Mouse (Mus musculus): ENCODE measurements around the gene Hmgn2.
"Not testable (repeated sequence)": the region's sequence is repeated elsewhere in the genome, so short reads cannot be mapped to it uniquely, and the experiment has no call there.

The Hmgn2 gene

DNA sequence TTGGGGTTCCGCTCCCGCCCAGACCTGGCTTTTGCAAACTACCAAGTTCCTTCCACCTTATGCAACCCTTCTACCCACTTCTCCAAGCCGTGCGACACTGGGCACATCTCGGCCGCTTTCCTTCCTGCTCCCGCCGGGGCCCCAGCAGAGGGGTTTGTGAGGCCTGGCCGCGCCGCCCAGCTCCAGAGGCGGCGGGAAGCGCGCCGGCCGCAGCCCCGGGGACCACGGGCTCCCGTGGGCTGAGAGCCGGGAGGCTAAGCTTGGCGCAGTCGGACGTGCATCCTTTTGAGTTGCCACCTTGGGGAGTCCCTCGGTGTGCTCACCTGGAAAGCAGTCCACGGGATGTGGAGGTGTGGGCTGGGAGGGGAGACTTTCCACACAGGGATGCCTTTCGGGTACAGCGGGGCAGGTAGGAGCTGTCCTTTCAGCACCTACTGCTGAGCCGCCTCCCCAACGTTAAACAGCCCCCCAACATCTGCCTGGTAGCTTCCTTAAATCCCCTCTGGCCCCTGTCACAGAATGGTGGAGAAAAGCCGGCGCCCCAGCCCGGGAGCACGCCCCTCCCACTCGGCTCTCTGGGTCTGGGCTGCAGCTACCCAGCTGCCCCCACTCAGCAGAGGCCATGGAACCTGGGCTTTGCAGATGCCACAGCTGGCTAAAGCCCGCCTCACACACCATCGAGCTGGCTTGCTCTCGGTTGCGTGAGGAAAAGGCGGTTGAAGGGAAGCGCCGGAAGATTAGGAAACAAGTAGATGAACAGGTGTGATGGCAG, at the start of gene Hmgn2:
Gene Hmgn2, minus strand, starts transcription at position 501 of the 772 bp plus-strand sequence.
- peak; percentile 72 for DNase-seq (ENCODE audit: low spot score)

DNA sequence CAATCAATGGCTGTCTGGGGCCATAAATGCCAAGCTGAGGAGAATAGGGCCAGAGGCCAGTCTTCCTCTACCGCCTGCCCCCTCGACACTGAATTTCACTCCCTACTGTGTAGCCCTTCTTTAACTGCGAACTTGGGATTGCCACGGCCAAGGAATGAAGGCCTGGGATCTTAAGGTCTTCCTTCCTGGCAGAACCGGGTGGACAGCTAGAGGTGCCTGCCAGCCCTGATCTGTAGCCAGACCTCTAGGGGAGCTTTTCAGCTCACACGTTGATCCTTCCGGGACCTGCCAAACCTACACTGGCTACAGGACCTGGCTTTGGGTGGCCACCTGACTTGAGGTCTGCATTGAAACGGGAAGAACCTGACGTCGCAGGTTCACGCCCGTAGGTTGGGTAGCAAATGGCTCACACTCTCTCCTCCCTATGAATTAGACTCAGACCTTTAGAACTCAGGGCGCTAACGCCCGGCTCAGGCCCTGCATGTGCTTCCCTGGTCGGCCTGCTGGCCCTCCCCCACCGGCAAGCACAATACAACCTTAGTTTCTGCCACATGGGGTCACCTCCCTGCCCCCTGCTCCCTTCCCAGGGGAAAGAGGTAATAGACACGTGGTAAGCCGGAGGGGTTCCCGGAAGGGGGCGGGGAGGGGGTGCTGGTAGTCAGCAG, 48.9 kb upstream of the Hmgn2 start:
- DNase-seq (ENCODE audit: low spot score) = no peak

DNA sequence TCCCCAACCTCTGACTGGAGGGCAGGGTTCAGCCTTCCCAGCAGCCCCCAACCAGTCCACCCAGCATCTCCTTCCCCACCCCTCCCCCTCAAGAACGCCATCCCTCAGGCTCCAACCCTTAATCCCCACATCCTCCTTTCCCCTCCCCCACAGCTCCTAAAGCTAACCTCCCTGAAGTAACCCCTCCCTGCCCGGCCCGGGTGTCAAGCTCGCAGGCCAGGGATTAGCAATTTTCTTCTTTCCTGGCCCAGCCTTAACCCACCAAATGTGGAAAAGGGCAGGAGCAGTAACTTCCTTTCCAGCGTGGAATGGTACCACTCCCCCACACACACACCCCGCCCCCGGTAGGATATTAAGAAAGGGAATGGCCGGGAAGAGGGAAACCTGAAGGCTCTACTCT, 48.3 kb upstream of the Hmgn2 start:
- DNase-seq (ENCODE audit: low spot score) = no peak

DNA sequence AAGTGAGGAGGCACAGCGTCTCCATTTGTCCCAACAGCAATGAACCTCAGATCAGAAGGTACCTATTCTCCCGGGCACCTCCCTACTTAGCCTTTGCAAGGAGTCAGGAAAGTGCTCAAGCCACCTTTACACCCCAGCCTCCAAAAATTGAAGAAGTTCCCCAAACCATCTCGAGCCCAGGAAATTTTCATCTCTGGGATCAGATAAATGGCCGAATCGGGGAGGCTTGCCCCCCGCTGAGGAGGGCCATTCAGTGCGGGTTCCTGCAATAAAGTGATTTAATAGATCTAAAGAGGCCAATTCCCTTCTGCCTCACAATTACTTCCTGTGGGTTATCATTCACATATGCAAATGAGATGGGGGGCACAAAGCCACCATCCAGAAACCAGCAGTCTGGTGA, 47.8 kb upstream of the Hmgn2 start:
- no peak for DNase-seq (ENCODE audit: low spot score)

DNA sequence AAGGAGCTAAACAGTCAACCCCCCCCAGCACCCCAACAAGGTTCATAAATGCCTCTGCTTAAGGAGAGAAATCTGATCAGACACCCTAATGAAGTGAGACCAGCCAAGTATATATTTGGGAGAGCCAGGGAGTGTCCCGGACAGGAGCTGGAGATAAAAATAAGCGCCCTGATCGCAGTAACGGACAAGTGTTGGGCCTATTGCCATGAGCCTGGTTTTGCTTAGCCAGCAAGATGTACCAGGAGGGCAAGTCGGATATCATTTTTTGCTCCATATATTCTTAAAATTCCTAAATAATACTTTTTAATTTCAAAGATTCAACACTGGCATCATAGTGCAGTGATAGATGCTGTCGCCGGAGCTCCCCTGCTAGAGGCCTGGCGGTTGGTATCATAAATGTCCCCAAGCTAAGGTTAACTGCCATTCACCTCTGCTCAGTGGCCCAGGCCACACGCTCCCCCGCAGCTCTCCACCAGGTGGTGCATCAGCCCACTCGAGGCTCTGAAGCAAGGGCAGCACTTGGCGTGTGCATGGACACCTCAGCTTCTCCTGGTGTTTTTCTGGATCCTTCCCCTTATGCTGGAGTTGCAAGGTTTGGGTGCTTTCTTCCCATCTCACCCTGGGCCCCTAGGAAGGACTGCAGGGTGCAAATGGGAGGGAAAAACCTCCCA, 44.5 kb upstream of the Hmgn2 start:
- no peak for DNase-seq (ENCODE audit: low spot score)

DNA sequence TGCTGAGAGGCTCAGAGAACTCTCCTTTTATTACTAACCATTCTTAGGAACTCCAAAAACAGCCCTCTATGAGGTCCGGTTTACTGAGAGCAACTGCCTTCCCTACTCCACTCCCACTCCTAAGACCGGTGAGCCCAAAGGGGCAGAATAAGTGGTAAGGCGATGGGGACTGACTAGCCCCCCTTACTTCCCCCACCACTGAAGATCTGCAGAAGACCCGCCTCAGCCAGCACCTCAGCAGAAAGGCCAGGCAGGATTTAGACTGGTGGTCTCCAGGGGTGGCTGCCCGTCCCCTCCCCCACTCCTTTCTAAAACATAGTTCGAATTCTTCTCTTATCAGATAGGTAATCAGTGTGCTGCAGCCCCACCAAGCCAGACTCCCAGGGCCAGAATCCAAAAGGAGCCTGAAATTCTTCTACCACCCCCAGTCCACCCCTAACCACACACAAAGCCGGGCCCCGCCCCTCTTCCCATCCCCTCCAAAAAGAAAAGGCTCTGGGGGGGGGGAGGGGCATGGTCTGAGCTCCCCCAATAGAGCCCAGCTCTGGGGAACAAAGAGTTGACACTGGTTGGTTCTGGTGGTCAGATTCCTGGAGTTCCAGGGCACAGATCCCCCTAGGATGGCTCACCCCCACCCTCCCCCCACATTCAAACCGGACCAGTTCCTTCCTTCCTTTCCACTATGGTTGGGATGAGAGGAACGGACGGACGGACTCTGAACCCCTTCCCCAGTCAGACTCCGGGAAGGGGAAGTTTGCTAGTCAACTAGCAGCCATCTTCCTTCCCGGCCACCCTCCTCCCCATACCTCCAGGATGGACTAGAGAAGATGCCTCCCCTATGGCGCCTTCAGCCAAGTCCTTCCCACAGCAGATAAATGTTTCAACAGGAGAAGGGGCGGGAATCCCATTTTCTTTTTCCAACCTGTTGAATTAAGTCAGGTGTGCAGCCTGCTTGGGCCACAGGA, 43.3 kb upstream of the Hmgn2 start:
- DNase-seq (ENCODE audit: low spot score) = no peak

DNA sequence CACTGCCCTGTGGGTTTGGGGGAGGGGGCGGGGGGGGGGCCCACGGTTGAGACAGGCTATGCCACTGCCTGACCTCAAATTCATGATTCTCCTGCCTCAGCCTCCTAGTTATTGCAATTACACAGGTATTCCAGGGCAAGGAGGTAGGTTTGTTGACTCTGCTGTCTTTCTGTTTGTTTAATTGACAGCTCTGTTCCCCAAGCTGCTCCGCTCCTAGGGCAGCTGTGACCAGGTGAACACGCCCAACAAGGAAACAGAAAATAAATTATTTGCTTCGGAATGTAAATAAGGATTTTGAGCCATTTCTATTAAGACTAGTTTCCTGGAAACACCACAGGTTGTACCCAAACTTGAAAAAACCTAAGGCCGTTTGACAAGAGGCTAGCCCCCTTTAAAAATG, 41.3 kb upstream of the Hmgn2 start:
- no peak for DNase-seq (ENCODE audit: low spot score)

DNA sequence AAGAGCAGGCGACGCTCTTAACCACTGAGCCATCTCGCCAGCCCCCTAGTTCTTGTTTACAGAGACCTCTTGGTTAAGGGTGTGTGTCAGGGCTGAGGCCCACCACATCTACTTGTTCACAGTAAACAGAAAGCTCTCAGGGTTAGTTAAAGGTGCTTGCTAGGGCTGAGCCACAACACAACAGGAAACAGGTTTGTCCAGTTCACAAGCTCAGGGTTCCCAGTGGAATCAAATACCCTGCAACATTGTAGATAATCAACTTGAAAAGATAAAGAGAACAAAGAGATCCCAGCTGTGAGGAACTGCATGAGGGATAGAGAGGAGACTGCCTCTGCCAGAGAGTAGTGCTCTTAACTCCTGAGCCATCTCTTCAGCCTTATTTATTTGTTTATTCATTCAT, 38.4 kb upstream of the Hmgn2 start:
- no peak for DNase-seq (ENCODE audit: low spot score)

DNA sequence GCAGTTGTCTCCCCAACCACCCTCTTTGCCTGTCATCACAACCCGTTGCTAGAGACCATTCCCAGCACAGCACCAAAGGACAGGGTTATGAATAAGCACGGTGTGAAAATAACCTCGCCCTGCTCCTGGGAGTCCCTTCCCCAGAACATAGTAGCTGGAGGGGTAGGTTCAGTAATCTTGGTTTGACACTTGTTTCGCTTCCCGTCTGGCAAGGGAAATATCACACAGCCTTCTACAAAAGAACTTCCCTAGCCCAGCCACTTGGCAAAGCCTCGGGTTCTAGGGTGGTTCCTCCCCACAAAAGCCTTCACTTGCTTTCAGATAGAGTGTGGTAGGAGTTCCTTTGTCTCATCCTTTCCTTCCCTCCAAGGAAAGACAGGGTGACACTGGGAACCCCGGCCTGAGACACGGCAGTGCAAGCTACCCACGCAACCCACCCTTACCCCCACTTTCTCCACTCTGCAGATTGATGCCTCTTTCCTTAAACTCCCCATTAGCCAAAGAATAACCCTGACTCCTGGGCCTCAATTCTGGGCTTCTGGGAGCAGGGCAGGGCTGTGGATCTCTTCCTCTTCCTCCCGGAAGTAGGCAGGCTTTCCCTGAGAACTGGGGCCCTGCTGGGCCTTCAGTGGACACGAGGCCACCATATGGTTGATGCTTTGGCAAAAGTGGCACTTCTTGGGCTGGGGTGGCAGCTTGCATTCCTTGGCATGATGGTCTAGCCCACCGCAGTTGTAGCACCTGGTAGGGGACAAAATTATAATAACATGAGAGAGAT, 37.3 kb upstream of the Hmgn2 start:
- no peak for DNase-seq (ENCODE audit: low spot score)

DNA sequence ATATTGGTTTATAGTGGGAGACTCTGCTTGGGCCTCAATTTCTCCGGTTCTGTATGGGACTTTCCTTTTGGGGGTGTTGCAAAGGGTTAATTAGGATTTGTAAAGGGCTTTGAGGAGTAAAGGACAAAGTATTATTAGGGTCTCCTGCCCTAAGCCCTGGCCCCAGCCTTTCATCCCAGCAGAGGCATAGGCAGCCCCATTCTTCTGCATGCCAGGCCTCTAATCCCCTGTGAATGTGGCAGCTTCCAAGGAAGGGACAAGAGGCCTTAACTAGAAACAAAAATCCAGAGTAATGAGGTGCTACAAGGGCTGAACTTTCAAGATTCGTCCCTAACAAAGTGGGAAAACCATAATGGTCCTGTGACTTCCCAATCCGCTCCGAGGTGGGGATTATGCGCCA, 34.5 kb upstream of the Hmgn2 start:
- DNase-seq (ENCODE audit: low spot score) = no peak

DNA sequence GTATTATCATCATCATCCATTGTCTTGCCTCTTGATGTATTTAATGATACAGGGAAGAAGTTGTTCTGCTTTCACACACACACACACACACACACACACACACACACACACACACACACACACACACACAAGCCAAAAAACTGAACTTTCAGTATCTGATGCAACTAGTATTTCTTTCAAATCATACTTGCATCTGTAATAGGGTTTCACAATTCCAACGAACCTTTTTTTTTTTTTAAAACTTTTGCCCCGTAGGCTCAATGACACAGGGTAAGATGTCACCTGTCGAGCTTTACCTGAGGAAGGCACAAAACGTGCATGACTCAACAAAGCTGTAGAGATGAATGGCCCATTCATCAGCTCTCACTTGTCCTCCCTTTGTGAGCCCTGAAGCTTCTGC, 33.8 kb upstream of the Hmgn2 start:
- DNase-seq (ENCODE audit: low spot score) = no peak

DNA sequence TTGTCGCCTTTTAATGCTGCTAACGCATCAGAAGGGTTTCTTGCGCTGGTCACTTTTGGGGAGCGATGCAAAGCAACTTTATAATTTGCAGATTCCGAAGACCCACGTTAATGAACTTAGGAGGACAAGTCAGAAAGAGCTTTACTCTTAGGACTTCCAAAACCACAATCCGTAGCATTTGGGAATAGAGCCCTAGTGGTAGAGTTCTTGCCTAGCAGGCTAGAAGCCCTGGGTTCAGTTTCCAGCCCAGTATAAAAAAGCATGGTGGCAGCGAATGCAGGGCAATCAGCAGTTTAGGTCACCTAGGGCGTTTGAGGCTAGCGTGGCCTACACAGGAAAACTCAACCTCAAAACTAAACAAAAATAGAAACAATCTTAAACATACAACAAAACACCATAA, 33.3 kb upstream of the Hmgn2 start:
- no peak for DNase-seq (ENCODE audit: low spot score)

DNA sequence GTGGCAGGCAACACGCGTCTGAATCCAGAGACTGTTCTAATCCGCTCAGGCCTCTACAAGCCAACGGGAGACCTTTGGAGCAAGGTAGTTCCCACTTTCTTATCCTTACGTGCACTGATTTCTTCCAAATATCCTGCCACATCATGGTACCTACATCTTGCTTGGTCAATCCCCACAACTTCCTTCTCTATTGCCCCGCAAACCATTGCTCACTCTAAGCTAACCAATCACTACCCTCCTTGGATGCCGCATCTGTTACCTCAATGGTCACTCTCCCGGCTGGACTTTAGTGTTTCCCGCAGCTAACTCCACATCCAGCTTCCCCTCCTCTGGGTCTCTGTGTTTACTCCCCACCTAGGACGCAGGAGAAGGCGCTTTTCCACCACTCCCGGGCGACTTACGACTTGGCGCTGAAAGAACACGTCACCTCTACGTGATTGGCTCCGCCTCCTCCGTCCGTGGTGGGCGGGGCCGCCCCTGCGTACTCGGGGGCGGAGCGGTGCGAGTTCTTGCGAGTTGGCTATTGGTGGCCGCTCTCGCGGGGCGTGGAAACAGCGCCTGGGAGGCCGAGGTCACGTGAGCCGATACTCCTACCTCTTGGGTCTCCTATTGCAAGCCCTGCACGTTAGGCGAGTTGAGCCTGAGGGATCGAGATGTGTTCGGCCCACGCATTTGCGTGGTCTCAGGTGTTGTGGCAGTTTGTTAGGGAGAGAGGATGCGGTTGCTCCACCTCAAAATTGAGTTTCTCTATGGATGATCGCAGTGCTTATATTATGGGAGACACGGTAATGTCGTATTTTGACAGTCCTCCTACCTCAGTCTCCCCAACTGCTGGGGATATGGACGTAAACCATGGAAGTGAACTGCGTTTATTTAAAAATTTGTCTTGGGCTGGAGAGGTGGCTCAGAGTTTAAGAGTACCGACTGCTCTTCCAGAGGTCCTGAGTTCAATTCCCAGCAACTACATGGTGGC, 32.3 kb upstream of the Hmgn2 start, which contains the start of gene Dhdds:
Gene Dhdds, minus strand, starts transcription at position 453 of the 973 bp plus-strand sequence.
- peak; percentile 98 for DNase-seq (ENCODE audit: low spot score)

DNA sequence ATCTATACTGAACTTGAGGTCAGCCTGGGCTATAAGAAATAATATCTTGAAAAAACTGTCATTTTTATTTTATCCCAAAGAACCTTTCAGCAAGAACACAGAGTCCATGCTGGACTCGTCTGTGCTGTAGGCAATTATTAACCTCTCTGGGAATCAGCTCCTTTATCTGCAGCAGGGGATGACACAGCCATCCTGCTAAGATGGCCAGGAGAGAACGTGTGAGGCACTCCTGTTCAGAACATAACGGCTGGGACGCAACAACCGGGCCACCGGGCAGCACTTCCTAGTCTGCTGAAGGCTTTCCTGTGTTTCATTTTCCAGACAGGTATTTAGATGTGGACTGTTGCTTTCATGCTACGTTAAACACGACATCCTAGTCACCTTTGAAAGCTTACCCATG, 26.2 kb upstream of the Hmgn2 start:
- DNase-seq (ENCODE audit: low spot score) = no peak

DNA sequence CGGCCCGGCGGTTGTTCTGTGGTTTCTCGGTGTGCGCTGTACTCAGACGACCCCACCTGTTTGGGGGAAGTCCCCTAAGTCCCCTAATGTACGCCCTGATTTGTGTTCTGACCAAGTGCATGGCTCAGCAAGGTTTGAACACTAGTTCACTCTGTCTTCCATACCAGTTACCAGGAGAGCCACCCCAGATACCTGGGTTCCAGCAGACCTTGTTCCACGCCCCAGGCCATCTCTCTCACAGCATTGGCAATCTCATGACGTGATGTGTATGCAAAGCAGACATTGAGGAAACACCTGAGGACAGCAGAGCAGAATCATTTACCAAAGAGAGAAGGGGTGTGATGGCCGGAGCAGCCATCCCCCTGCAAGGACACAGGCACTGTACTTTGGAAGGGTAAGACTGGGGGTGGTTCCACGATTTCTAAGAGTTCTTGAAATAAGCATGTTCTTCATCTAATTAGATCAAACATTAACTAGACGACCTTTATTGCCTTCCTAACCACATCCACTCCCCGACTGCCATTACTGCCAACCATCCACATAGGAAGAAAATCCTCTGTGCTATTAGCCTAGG, 22.7 kb upstream of the Hmgn2 start:
- no peak for DNase-seq (ENCODE audit: low spot score)

DNA sequence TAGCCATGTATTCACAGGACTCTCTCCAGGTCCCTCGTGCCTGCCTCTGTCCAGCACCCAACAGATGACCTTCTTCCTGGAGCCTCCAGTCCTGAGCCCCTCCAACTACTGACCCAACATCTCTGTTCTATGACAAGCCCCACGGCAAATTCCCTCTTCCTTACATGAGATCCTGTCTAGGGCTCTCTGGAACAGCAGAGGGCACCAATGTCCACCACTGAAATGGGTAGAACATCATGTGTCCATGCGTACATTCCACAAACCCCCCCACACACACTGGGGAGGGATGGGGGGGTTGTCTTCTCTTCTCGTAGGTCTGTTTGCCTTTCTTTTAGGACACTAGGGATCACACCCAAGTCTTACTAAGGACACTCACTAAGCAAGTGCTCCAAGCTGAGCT, 21.6 kb upstream of the Hmgn2 start:
- DNase-seq (ENCODE audit: low spot score) = no peak

DNA sequence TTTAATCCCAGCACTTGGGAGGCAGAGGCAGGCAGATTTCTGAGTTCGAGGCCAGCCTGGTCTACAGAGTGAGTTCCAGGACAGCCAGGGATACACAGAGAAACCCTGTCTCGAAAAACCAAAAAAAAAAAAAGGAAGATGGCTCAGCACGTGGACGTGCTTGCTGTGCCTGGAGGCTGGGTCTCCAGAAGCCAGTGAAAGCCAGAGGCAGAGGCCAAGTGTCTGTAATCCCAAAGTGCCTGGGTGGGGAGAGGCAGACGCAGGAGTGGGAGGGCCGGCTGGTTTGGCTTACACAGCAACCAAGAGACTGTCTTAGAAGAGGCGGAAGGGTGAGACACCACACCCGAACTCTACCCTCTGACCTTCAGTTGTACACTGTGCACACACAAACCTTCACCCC, 19.8 kb upstream of the Hmgn2 start:
- not testable (repeated sequence) for DNase-seq (ENCODE audit: low spot score)

DNA sequence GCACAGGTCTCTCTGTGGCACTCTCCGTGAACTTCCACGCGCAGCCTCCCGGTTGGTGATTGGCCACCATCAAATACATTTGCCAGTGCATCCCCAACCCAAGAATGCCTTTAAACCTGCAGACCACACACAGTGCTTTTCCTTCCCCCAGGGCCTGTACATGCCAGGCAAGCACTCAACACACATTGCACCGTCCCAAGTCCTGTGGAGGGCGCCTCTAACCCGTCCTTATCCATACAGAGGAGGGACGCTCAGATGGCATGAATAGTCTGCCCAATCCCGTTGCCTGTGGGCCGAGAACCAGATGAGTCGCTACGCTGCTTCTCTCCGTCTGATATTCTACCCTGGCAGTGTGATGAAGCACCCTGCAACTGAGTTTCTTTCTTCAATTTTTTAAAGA, 14.5 kb upstream of the Hmgn2 start:
- no peak for DNase-seq (ENCODE audit: low spot score)

DNA sequence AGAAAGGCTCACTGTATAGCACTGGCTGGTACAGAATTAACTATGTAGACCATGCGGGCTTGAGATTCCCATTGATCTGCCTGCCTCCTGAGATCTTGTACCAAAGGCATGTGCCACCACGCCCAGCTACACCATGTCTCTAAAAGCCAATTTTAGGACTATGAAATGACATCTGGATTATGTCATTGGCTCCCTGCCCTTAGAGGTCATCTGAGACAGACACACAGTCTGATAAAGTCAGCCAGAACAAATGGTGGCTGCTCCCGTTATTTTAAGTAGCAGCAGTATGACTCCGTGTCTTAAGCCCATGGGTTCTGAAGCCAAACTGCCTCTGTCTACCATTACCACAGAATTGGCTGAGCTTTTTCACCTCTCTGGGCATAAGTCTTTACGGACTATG, 12.0 kb upstream of the Hmgn2 start:
- DNase-seq (ENCODE audit: low spot score) = no peak
